Mouse (Mus musculus): ENCODE results near the gene Jpt1.
A peak's percentile ranks its signal among the peaks of the same experiment; 100 is the strongest.
"Not testable (repeated sequence)": the region's sequence is repeated elsewhere in the genome, so short reads cannot be mapped to it uniquely, and the experiment has no call there.

Jpt1 gene

GRCm38 (mm10) chr11:115512407-115513183, 1.6 kb downstream of the Jpt1 start:
- DNase-seq (ENCODE audit: low spot score): peak; percentile 49

GRCm38 (mm10) chr11:115512004-115512403, 2.2 kb downstream of the Jpt1 start:
- DNase-seq (ENCODE audit: low spot score): no peak

GRCm38 (mm10) chr11:115511121-115511520, 3.1 kb downstream of the Jpt1 start:
- DNase-seq (ENCODE audit: low spot score): no peak

GRCm38 (mm10) chr11:115510507-115510888, 3.7 kb downstream of the Jpt1 start:
- DNase-seq (ENCODE audit: low spot score): no peak

GRCm38 (mm10) chr11:115509773-115510506, 4.2 kb downstream of the Jpt1 start:
- no peak for DNase-seq (ENCODE audit: low spot score)

- DNase-seq (ENCODE audit: low spot score): peak; percentile 70
Observed at GRCm38 (mm10) chr11:115508061-115508460, 6.1 kb downstream of the Jpt1 start.

GRCm38 (mm10) chr11:115506586-115506985, 7.6 kb downstream of the Jpt1 start:
- no peak for DNase-seq (ENCODE audit: low spot score)

- DNase-seq (ENCODE audit: low spot score): no peak
Observed at GRCm38 (mm10) chr11:115502636-115503035, 11.6 kb downstream of the Jpt1 start.

- not testable (repeated sequence) for DNase-seq (ENCODE audit: low spot score)
Observed at GRCm38 (mm10) chr11:115496559-115496958, 17.6 kb downstream of the Jpt1 start.

GRCm38 (mm10) chr11:115492387-115492786, 21.8 kb downstream of the Jpt1 start:
- DNase-seq (ENCODE audit: low spot score): no peak

- peak; percentile 88 for DNase-seq (ENCODE audit: low spot score)
Observed at GRCm38 (mm10) chr11:115491356-115492083, 22.7 kb downstream of the Jpt1 start, which contains the start of gene Nt5c. Gene Nt5c, minus strand, starts transcription at chr11:115491862.

GRCm38 (mm10) chr11:115490441-115491355, 23.5 kb downstream of the Jpt1 start:
- DNase-seq (ENCODE audit: low spot score): no peak

GRCm38 (mm10) chr11:115488551-115489104, 25.6 kb downstream of the Jpt1 start:
- DNase-seq (ENCODE audit: low spot score): no peak

GRCm38 (mm10) chr11:115485155-115485554, 29.0 kb downstream of the Jpt1 start:
- no peak for DNase-seq (ENCODE audit: low spot score)

- peak; percentile 74 for DNase-seq (ENCODE audit: low spot score)
Observed at GRCm38 (mm10) chr11:115483726-115484125, 30.5 kb downstream of the Jpt1 start.

- no peak for DNase-seq (ENCODE audit: low spot score)
Observed at GRCm38 (mm10) chr11:115483278-115483677, 30.9 kb downstream of the Jpt1 start.

GRCm38 (mm10) chr11:115481553-115482259, 32.5 kb downstream of the Jpt1 start:
- peak; percentile 73 for DNase-seq (ENCODE audit: low spot score)

- DNase-seq (ENCODE audit: low spot score): no peak
Observed at GRCm38 (mm10) chr11:115478296-115478938, 35.8 kb downstream of the Jpt1 start.

GRCm38 (mm10) chr11:115477388-115477787, 36.8 kb downstream of the Jpt1 start:
- DNase-seq (ENCODE audit: low spot score): peak; percentile 48

GRCm38 (mm10) chr11:115476630-115477029, 37.6 kb downstream of the Jpt1 start:
- not testable (repeated sequence) for DNase-seq (ENCODE audit: low spot score)

Measured in T-cell, adult 2 months (primary cell).